Mouse (Mus musculus) c-Kit-positive CD71-positive TER-119-negative erythroid progenitor cells, embryonic 14.5 days (primary cell): ENCODE data around the gene Dctpp1.

Experiments used
- DNase-seq: peaks from one replicate; pipeline ENCODE4 v3.0.0-alpha.2; 2013; ENCODE audit warnings: low read depth

Dctpp1 gene

DNA sequence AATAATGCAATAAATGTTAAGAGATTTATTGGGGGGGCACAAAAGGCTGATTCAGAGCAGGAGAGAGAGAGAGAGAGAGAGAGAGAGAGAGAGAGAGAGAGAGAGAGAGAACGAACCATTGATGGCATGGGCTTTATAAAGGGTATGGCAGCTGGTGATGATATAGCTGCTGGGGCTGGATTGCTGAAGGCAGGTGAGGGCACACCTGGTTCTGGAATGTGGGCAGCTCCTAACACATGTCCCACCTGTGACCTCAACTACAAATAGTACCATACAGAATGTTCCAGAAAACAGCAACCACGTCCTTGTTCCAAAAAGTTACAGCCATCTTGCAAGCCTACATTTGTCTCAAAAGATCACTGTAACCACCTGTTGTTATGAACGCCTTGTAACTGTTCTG, 29.1 kb downstream of the Dctpp1 start:
- no peak for DNase-seq

DNA sequence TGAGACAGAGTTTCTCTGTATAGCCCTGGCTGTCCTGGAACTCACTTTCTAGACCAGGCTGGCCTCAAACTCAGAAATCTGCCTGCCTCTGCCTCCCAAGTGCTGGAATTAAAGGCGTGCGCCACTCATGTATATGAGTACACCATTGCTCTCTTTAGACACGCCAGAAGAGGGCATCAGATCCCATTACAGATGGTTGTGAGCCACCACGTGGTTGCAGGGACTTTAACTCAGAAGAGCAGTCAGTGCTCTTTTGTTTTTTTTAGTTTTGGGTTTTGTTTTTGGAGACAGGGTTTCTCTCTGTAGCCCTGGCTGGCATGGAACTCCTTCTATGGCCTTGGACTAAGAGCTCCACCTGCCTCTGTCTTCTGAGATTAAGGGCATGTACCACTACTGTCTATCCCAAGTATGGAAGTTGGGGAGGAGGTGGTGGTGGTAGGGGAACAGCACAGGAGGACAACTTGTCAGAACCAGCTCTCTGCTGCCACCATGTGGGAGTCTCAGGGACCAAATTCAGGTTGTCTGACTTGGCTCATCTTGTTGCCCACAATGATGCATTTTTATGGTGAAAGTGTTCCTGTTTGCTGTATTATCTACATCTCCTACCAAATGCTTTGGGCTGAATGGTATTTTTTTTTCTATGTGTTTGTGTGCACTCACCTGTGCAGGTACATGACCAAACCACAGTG, 31.8 kb downstream of the Dctpp1 start:
- DNase-seq: peak; percentile 91

DNA sequence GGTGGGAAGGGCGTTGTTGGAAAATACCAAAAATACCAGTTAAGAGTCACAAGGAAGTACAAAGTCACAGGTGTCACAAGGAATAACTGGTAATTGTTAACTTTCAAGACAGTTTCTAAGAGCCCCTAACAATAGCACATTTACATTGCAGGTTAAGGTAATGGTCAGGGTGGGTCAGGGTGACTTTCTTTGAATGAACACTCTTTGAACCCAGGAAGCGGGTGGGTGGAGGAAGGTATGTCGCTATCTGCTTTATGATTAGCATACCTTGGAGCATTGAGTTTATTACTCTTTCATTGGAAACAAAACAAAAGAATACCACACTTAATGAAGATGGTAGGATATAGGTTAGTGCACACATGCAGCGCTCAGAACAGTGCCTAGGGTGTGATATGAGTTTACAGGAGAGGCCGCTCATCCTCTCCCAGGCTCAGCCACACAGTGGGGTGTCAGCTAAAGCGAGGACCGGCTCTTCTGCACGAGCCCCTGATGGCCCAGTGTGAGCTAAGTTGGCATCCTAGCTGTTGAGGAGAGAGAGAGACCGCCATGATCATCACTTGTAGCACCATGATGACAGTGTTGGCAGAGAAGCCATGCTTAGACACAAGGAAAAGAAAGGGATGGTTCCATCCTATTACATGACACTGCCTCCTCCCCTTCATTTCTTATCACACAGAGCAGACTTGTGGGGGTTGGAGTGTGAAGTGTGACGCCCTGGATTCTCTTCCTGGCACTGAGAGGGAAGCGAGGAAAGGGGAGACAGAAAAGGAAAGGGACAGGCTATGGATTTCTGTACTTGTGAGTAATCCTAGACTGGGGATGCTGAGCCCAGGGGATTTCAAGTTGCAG, 35.1 kb downstream of the Dctpp1 start:
- DNase-seq: no peak

DNA sequence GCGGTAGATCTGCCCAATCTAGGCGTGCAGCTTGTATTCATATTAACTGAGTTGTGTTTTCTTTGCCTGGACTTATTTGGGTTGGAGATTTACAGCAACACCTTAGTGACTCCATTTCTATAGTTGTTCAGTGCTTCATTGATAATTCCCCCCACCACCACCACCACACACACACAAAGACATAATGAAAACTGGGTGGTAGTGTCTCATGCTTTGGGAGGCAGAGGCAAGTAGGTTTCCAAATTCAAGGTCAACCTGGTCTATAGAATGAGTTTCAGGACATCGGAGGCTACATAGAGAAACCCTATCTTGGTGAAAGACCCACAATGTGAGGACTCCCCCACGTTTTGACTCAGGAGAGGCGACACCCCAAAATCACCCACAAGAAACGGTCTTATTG, 35.9 kb downstream of the Dctpp1 start:
- no peak for DNase-seq

DNA sequence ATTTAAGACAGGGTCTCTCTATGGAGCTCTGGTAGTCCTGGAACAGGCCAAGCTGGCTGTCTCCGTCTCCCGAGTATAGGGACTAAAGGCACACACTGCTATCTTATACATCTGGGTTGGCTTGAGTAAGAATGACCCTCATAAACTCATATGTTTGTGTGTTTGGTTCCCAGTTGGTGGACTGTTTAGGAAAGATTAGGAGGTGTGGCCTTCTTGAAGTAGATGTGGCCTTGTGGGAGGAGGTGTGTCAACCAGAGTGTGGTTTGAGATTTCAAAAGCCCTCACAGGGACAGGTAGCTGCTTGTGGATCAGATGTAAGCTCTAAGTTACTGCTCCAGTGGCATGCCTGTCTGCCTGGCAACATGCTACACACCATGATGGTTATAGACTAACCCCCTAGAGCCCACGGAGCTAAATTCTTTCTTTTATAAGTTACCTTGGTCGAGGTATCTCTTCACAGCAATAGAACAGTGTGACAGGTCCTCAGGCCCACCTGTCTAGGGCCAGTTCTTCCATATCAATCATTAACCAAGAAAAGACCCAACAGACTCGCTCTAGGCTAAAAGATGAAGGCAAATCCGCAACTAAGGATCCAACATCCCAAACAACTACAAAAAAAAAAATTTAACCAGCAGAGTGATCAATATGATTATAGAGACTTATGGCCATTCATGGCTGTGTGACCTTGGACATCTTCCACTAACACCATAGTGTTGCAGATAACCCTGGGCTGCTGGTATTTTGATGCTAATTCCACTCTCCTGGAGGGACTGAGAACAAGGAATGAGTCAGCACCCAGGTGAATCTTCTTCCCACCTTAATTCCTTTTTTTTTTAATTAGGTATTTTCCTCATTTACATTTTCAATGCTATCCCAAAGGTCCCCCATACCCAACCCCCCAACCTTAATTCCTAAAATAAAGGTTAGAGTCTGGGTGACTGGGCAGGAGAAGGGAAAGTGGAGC, 36.7 kb downstream of the Dctpp1 start:
- DNase-seq: no peak

DNA sequence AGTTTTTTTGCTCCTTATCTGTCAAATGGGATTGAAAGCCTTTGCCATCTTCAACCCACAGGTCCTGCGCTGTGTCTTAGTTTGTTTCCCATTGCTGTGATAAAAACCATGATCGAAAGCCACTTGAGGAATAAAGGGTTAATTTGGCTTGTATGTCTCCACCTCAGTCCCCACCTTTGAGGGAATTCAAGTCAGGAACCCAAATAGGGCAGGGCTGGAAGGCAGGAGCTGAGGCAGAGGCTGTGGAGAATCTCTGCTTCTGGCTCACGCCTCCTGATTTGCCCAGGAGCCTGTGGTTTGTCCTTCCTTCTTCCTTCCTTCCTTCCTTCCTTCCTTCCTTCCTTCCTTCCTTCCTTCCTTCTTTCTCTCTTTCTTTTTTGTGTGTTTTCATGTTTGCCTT, 37.4 kb downstream of the Dctpp1 start:
- DNase-seq: no peak

DNA sequence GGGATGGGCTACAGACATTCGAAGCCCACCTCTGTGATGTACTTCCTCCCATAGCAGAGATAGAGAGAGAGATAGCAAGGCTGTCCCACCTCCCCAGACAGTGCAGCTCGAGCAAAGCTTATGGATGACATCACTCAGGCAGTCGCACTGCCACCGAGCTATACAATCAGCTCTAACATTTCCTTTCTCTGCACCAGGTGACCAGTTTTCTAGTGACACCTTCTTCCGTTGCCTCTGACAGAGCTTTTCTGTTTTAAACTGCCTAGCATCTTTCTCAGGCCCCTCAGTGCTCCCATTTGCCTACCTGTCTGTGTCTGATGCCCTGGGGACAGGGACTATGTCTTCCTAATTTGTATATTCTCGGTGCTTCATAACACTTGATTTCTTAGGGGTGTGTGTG, 40.1 kb downstream of the Dctpp1 start:
- no peak for DNase-seq

DNA sequence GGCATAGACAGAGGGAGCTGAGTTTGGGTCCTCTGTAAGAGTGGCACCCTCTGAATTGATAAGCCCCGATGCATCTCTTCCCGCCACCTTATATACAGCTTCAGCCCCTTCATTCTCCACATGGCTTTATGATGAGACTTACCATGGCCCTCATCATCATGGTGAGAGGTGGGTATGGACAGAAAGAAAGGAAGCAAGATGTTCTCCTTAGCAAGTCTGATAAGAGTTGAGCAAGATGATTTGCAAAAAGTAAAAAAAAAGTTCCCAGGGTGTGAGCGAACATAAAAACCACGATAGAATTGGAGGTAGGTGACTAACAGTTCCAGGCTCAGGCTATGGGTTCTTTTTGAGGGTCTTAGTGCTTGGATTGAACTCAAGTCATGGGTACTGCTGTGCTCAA, 41.8 kb downstream of the Dctpp1 start:
- no peak for DNase-seq

DNA sequence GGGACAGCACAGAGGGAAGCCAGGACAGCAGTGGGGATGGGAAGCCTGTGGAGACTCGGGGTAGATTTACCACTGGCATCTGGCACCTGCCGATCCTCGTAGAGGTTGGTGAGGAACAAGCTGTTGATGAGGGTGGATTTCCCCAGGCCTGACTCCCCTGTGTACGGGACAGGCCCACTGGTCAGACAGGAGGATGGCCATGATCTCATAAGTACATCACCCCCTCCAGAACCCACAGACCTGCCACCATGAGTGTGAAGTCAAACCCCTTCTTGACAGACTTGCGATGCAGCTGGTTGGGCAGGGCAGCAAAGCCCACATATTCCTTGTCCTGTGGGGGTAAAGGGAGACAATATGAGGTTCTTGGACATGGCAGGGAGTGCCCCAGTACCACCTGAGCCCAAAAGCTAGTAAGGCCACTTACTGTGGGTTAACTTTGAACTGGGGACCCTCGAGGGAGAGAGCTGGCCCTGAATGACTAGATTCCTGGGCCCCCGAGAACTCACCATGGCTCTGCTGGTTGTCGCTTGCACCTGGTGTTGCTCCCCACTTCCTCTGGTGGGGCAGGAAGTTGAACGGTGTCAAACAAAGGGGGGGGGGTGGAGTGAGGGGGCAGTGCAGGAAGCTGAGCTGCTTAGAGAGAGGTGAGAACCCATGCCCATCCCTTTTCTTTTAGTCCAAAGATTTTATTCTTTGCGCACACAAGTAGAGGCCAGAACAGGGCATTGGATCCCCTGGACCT, 42.4 kb downstream of the Dctpp1 start:
- no peak for DNase-seq

DNA sequence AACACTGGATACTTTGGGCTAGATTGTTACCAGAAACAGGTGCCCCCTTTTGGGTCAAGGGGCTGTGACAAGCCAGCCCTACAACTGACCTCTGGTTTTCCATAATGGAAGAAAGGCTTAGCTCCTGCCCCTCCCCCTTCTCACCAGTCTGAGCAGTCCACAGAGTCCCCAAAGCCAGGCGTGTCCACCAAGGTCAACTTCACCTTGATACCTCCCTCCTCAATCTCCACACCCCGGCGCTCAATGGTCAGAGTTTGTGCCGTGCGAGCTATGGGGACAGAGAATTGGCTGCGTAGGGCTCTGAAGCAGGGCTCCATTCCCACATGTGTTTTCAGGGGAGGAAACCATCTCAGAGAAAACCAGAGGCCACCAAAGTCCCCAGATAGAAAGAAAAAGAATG, 43.0 kb downstream of the Dctpp1 start:
- DNase-seq: no peak

DNA sequence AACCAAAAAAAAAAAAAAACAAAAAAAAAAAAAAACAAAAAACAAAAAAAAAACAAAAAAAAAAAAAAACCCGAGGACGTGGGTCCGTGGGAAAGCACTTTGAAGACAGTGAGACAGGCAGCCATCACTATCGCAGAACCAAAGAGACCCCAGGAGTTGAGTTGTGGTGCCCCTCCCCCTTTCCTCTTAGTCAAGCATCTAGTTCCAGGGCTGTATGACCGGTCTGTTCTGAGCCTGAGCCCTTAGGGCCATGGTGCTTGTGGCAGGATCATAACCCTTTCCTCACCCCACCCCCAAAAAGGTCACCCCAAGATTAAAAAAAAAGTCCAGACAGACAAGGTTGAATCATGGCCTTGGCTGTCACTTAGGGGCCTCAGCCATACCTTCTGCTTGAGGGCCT, 44.2 kb downstream of the Dctpp1 start:
- no peak for DNase-seq

DNA sequence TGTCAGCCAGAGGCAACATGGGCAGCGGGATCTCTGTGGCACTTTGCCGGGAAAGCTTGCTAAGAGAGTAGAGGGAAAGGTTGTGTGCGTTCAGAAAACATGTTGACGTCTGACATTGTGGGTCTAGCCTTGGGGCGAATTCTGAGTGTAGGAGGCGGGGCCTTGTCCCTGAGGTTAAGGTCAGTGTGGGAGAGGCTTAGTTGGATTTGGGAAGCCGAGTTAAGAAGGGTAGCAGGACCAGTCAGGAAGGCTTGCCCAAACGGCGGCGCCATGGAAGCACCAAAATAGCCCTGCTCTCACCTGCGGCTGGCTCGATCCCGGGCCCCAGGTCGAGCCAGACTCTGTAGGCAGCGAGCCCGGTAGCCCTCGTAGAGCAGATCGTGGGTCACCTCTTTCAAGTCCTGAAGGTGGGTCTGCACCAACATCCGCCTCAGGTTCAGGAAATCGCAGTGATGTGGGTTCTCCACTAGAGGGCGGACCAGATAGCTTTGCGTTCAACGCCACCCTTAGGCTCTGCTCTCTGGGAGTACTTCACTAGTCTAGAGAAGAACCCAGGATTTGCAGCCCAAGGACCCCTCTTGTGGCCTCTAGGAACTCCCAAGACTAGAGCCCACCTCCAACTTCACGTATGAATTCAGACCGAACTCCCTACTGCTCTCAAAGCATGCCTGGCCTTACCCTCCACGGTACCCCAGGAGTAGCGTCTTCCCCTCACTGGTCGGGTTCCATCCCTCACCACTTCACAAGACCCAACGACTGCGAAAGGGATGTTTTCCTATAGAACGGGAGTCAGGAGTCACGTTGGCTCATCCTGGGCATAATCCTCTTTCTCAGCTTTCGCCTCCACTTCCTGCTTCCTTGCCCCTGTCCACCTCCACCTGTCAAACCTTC, 45.3 kb downstream of the Dctpp1 start:
- DNase-seq: no peak

DNA sequence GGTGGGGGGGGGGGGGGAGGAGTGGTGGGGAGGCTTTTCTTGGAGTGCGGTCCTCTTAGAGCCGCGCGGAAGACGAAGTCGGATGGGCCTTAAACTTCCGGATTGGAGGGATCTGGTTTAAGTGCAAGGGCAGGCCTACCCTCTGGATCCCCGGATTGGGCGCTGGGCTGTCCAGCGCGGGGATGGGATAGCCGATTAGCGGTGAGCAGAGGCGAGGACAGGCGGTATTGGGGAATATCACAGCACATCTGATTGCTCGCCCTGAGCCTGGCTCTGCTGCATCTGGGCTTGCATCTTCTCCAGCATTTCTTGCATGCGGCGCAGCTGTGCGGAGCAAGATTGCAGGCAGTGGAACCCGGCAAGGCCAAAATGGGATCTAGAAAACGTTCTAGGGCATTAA, 46.0 kb downstream of the Dctpp1 start:
- DNase-seq: no peak

DNA sequence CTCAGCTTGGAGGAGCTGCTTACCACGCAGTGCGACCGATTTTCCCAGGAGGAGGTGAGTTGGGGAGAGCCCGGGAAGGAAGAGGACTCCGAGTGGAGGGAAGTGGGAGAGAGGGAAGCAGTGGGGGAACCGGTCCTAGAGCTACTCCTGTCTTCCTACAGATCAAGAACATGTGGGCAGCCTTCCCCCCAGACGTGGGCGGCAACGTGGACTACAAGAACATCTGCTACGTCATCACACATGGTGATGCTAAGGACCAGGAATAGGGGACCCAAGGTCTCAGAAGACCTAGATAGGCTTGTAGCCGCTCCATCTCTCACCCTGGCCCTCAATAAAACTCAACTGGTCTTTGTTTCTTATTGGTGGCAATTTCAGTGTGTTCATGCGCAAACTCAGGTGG, 46.6 kb downstream of the Dctpp1 start:
- no peak for DNase-seq

DNA sequence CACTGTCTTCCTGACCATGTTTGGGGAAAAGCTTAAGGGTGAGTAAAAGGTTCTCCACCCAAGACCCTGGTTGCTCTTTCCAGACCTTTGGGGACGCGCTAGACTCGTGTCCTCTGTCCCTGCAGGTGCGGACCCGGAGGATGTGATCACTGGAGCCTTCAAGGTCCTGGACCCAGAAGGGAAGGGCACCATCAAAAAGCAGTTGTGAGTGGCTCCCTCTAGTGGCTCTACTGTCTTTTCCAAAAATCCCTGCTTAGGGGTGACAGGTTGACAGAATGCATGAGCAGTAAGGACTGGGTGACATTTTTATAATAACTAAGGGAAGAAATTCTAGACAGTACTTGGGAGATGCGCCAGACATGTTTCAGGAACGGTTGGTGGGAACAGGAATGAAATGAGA, 47.0 kb downstream of the Dctpp1 start:
- DNase-seq: no peak

DNA sequence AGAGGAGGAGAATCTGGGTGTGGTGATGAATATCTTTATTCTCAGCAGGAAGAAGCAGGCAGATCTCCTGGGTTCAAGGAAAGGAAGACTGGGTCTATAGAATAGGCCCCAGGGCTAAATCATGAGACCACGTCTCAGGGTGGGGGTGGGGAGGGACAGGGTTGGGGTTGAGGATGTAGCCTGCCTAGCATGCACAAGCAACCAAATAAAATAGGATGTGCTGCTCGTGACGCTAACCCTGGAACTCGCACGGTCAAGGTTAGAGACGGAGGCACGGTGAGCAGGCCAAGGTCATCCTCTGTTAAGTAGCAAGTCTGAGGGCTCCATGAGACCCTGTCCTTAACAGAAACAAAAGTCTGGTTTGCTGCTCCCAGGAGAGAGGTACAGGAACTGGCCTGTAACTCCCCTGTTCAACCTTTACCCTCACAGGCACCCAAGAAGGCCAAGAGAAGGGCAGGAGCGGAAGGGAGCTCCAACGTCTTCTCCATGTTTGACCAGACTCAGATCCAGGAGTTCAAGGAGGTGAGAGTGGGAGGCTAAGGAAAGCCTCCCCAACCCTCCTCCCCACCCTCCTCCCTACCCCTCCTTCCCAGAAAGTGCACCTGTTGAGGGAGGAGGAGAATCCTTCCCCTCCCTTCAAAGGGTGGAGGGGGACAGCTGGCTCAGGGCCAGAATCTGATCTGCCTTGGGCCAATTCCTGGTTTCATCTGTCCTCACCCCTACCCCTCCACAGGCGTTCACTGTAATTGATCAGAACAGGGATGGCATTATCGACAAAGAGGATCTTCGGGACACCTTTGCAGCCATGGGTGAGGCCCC, 47.9 kb downstream of the Dctpp1 start:
- DNase-seq: no peak

DNA sequence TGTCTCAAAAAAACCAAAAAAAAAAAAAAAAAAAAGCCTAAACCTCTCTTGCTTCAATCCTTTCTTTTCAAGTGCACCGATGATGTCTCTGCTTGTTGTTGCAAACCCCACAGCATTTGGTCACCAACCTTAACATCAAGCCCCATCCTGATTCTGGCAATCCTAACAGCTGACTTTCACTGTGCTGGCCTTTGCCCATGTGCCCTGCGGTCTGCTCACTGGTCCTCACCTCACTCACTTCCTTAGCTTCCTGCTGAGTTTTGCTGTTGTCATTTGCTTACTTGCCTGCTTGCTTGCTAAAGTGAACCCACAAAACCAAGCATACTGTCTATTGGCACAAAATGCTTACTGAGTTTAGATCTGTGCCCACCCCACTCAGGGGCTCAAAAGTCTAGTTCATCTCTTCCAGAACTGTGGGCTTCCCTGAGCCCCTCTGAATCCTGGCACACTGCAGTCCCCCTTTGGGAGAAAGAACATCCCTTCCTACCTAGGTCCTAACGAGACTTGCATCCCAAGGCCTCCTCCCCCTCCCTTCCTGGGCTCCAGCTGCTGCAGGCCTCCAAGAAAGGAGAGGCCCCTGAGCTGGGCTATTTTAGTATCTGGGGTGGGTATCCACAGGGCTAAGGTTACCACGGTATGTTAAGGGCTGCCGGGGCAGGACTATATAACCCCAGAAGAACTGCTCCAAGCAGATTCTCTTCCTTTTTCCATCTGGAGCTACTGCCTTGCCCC, 49.3 kb downstream of the Dctpp1 start:
- no peak for DNase-seq

DNA sequence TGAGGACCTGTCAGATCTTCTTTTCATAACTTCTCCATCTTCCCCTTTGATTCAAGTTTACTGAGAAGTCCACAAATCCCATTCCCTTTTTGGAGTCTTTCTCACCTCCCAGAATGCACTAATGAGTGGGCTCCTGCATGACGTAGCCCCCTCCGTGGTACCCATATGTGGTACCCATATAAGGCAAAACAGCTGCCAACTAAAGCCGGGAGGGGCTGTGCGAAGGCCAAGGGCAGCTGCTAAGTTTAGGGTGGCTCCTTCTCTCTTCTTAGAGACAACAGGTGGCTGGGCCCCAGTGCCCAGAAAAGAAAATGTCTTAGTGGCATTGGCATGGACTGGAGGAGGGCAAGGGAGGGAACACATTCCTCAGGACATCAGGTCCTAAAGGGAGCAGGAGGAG, 50.2 kb downstream of the Dctpp1 start:
- DNase-seq: no peak

DNA sequence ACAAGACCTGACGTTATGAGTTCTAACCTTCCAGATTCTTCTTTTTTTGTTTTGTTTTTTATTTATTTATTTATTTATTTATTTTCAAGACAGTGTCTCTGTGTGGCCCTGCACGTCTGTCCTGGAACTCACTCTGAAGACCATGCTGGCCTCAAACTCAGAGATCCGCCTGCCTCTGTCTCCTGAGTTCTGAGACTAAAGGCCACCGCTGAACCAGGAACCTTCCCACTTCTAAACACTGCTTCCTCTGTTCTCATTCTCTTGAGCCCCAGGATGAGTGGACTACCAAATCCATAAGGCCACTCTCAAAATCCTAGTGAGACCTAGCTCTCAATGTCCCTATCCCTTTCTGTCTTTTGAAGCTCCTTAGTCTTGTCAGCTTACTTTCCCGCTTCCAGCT, 50.7 kb downstream of the Dctpp1 start:
- no peak for DNase-seq
